Mouse (Mus musculus) mouse embryonic stem cell (cell line): Measurements from ENCODE around the gene Mindy1.

Source experiments
- in situ Hi-C, 2 experiments: fragments of 300-500 bp; cut with MboI; formaldehyde crosslinking; loops; 1 replicate in 1 of 2; 3 replicates in 1 of 2; pipeline ENCODE4 v1.14.3; 2019 to 2020; ENCODE audit warnings: low sequenced_read_pairs in 2 of 2, low pct_unique_long_range_greater_than_20kb in 1 of 2, mixed read lengths in 1 of 2; ENCODE audit not compliant: unreplicated experiment in 1 of 2

The Mindy1 gene

GRCm38 (mm10) chr3:95263089-95263739 is 17.9 kb upstream of the Mindy1 start:
- in situ Hi-C loops: no loop called here

- in situ Hi-C loops: no loop called here
Observed at GRCm38 (mm10) chr3:95264724-95265123, 16.4 kb upstream of the Mindy1 start.

GRCm38 (mm10) chr3:95266052-95266451 is 15.1 kb upstream of the Mindy1 start:
- in situ Hi-C loops: no loop called here

GRCm38 (mm10) chr3:95267855-95268254 is 13.3 kb upstream of the Mindy1 start:
- in situ Hi-C loops: no loop called here

- in situ Hi-C loops: no loop called here
Observed at GRCm38 (mm10) chr3:95269789-95270188, 11.4 kb upstream of the Mindy1 start.

GRCm38 (mm10) chr3:95270766-95271364 is 10.3 kb upstream of the Mindy1 start:
- in situ Hi-C loops: no loop called here

GRCm38 (mm10) chr3:95273471-95273870 is 7.7 kb upstream of the Mindy1 start:
- in situ Hi-C loops: no loop called here

GRCm38 (mm10) chr3:95274453-95274852 is 6.7 kb upstream of the Mindy1 start:
- in situ Hi-C loops: no loop called here

- in situ Hi-C loops: no loop called here
Observed at GRCm38 (mm10) chr3:95275161-95275560, 6.0 kb upstream of the Mindy1 start.

GRCm38 (mm10) chr3:95276428-95276934 is 4.7 kb upstream of the Mindy1 start:
- in situ Hi-C loops: no loop called here

GRCm38 (mm10) chr3:95277149-95277551 is 4.0 kb upstream of the Mindy1 start:
- in situ Hi-C loops: no loop called here

GRCm38 (mm10) chr3:95280747-95281146 is 398 bp upstream of the Mindy1 start:
- in situ Hi-C loops: no loop called here

GRCm38 (mm10) chr3:95282381-95282864 is 1.3 kb downstream of the Mindy1 start:
- in situ Hi-C loops: no loop called here

GRCm38 (mm10) chr3:95282865-95283588 is 1.9 kb downstream of the Mindy1 start:
- in situ Hi-C loops: no loop called here

- in situ Hi-C loops: no loop called here
Observed at GRCm38 (mm10) chr3:95283589-95283941, 2.4 kb downstream of the Mindy1 start.

GRCm38 (mm10) chr3:95284062-95284461 is 2.9 kb downstream of the Mindy1 start:
- in situ Hi-C loops: no loop called here

GRCm38 (mm10) chr3:95284501-95285281 is 3.5 kb downstream of the Mindy1 start:
- in situ Hi-C loops: no loop called here

- in situ Hi-C loops: no loop called here
Observed at GRCm38 (mm10) chr3:95285390-95285789, 4.2 kb downstream of the Mindy1 start.

- in situ Hi-C loops: no loop called here
Observed at GRCm38 (mm10) chr3:95286011-95286410, 4.9 kb downstream of the Mindy1 start.
